8 mouse cellular contexts compared by ENCODE assay signal in the genomic region with DNA sequence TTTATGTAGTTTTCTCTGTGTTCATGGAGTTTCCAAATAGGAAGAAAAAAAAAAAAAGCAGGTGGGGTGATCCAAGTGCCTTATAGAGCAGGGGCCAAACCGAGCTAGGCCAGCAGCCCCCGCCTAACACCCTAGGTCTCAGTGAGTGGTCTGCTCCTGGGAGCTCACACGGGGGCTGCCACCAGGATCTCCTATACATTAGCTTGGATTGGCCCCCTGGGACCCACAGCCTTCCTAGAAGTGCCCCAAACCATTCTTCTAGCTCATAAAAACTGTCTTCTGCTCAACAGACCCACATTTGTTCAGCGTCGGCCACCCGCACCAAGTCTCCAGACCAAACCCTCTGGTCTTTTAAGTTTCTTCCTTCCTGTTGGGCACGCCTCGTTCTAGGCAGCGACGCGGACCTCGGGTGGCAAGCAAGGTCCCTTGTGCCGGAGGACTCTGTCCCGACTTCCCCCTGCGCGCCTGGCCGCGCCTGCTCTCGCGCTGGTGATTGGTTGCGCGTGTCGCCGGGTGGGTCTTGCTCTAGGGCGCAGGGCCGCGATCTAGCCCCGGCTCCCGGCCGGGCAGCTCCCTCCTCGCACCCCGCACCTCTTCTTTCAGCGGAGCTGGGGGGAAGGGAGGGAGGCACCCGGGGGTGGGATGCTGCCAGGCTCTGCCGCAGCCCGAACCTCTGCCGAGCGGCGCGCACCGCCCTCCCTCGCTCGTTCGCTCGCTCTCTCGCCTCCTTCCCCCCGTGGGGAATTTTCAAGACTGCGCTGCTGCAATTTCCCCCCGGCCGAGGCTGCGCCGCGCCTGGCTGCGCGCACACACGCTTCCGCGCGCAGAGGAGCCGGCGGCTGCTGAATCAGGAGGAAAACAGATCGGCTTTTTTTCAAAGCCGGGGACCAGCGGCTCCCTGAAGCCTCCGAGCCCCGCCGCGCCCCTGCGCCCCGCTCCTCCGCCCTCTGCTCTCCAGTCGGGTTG. TPM values are rescaled to one million over a fixed set of nuclear protein-coding genes. Genes with fewer than 3 reads are reported as not detected.
A peak's percentile ranks its signal among the peaks of the same experiment; 100 is the strongest.
DNase-seq lines count a peak whose midpoint lies in the region; ATAC-seq and TF ChIP-seq lines count a peak whose summit lies in the region.

No protein-coding gene starts in this region.

- H3K4me1 ChIP-seq in kidney, embryonic 14.5 days (ENCODE audit: control insufficient read depth, insufficient read depth, low read length): no peaks in the 10 kb centered on the region
- peaks cover 20% of the 10 kb centered on the region for H3K4me1 ChIP-seq in limb, embryonic 15.5 days
- peaks cover 19% of the 10 kb centered on the region for H3K4me1 ChIP-seq in midbrain, postnatal 0 days (ENCODE audit: insufficient read depth, low read length)

- peak overlapping the region; percentile 60 for H3K4me3 ChIP-seq in kidney, embryonic 14.5 days (ENCODE audit: low read length)
- peak overlapping the region; percentile 50 for H3K4me3 ChIP-seq in limb, embryonic 15.5 days
- H3K4me3 ChIP-seq in midbrain, postnatal 0 days (ENCODE audit: low read depth, low read length): peak overlapping the region; percentile 82

- H3K4me2 ChIP-seq in kidney, embryonic 14.5 days (replicated peaks; ENCODE audit: low read depth, low read length): peak overlapping the region; percentile 100
- peak overlapping the region; percentile 97 for H3K4me2 ChIP-seq in limb, embryonic 15.5 days
- peak overlapping the region; percentile 69 for H3K4me2 ChIP-seq in midbrain, postnatal 0 days (ENCODE audit: low read depth, low read length, poor library complexity, severe bottlenecking)

- WGBS in kidney, embryonic 14.5 days: 1% methylated on average over 66 of the region's 72 CpGs
- WGBS in limb, embryonic 15.5 days: 2% methylated on average over 72 of the region's 72 CpGs
- WGBS in midbrain, postnatal 0 days: 3% methylated on average over 69 of the region's 72 CpGs

- peak; percentile 10 for DNase-seq in ovary, postnatal 10 days (ENCODE audit: low spot score)
- DNase-seq in ovary, adult 18-20 months (ENCODE audit: low spot score): no peak
- peak; percentile 47 for DNase-seq in embryo, embryonic 11.5 days (ENCODE audit: low read depth, low spot score)
- DNase-seq in heart, adult 18-20 months: peak; percentile 49 to 68
- DNase-seq in midbrain, postnatal 0 days (ENCODE audit: low spot score): peak; percentile 72
- peak; percentile 31 for DNase-seq in yolk sac, embryonic 10.5 days (ENCODE audit: low spot score)

- H3K27ac ChIP-seq in kidney, embryonic 14.5 days (ENCODE audit: low read depth, low read length): 0 out of 2 replicates have a peak overlapping the region, but pooled peaks have one; percentile 10
- peak overlapping the region; percentile 22 for H3K27ac ChIP-seq in limb, embryonic 15.5 days
- H3K27ac ChIP-seq in midbrain, postnatal 0 days (ENCODE audit: low read depth, low read length): peak overlapping the region; percentile 77

- peak; percentile 77 for ATAC-seq in kidney, embryonic 14.5 days (ENCODE audit: low FRiP score, low TSS enrichment)
- no peak; the same call in 1 of the 2 replicates for ATAC-seq in limb, embryonic 15.5 days (ENCODE audit: insufficient number of reproducible peaks, low FRiP score, low TSS enrichment, low read depth)
- peak; percentile 62 for ATAC-seq in midbrain, postnatal 0 days (ENCODE audit: low FRiP score)

- peak overlapping the region; percentile 53 for H3K9ac ChIP-seq in kidney, embryonic 14.5 days (ENCODE audit: low read depth, low read length)
- H3K9ac ChIP-seq in limb, embryonic 15.5 days: peak overlapping the region; percentile 27; the same call in 1 of the 2 replicates
- H3K9ac ChIP-seq in midbrain, postnatal 0 days (replicated peaks; ENCODE audit: low read length, poor library complexity, severe bottlenecking): peak overlapping the region; percentile 74

- TF ChIP-seq CTCF in midbrain, postnatal 0 days (IDR thresholded peaks at IDR 0.05): no peak

- peaks cover 18% of the 10 kb centered on the region; the same call in 1 of the 2 replicates for H3K27me3 ChIP-seq in kidney, embryonic 14.5 days (ENCODE audit: control insufficient read depth, insufficient read depth, low read length)
- H3K27me3 ChIP-seq in limb, embryonic 15.5 days: peaks cover 67% of the 10 kb centered on the region
- no peaks in the 10 kb centered on the region for H3K27me3 ChIP-seq in midbrain, postnatal 0 days (ENCODE audit: insufficient read depth, low read length)

- H3K36me3 ChIP-seq in kidney, embryonic 14.5 days (ENCODE audit: control insufficient read depth, insufficient read depth, low read length): no peaks in the 10 kb centered on the region
- H3K36me3 ChIP-seq in limb, embryonic 15.5 days: no peaks in the 10 kb centered on the region
- H3K36me3 ChIP-seq in midbrain, postnatal 0 days (ENCODE audit: insufficient read depth, low read length): peaks cover 2% of the 10 kb centered on the region; the same call in 1 of the 2 replicates

- H3K9me3 ChIP-seq in kidney, embryonic 14.5 days (ENCODE audit: control insufficient read depth, low read length): no peaks in the 10 kb centered on the region
- no peaks in the 10 kb centered on the region for H3K9me3 ChIP-seq in limb, embryonic 15.5 days
- no peaks in the 10 kb centered on the region for H3K9me3 ChIP-seq in midbrain, postnatal 0 days (ENCODE audit: low read length)

RNA-seq across cellular contexts. Expression of gene Cacna1a, which starts 25.9 kb away (rescaled TPM):
- total RNA-seq in heart, adult 18-20 months (2021): 1 to 10 TPM; 2.3 to 4.3 TPM
- 3.6 and 4.4 TPM in 2 replicates for polyA plus RNA-seq in kidney, embryonic 14.5 days (2014; fragmentation: Nextera tagmentation; extraction: Ambion mirVana)
- polyA plus RNA-seq in limb, embryonic 15.5 days (2015; fragmentation: Nextera tagmentation; extraction: Ambion mirVana): 3.3 and 5.2 TPM in 2 replicates
- 67.0 and 134 TPM in 2 replicates for total RNA-seq in midbrain, postnatal 0 days (2014; rRNA removed)
- 10.0 and 15.4 TPM in 2 replicates for polyA plus RNA-seq in midbrain, postnatal 0 days (2015; fragmentation: Nextera tagmentation; extraction: Ambion mirVana)

Comparison
In these comparisons a context has a peak if more than half of its experiments do, and no peak if none do; other contexts are left out.
1. H3K27ac ChIP-seq: peak in every context shown above with its lines; median percentile 77 in midbrain, postnatal 0 days; 22 in limb, embryonic 15.5 days; 10 in kidney, embryonic 14.5 days.